Mouse (Mus musculus): ENCODE results near the gene Frmd3. TPM values are rescaled to one million over a fixed set of nuclear protein-coding genes. Genes with fewer than 3 reads are reported as not detected.
"Not testable (repeated sequence)": the region's sequence is repeated elsewhere in the genome, so short reads cannot be mapped to it uniquely, and the experiment has no call there.

The Frmd3 gene
- polyA plus RNA-seq, 1 experiment from 2014 or later: 2.0 TPM

- Histone ChIP-seq H3K27me3 (ENCODE audit: control insufficient read depth, insufficient read depth, low read length) (no peaks in the 10 kb centered on the region), H3K4me1 (ENCODE audit: control insufficient read depth, insufficient read depth, low read length) (no peaks in the 10 kb centered on the region), H3K9me3 (ENCODE audit: control insufficient read depth, low read length) (no peaks in the 10 kb centered on the region), H3K4me2 (replicated peaks; ENCODE audit: low read depth, low read length) (no peak overlapping the region), H3K4me3 (ENCODE audit: low read length) (no peak overlapping the region), H3K9ac (ENCODE audit: low read depth, low read length) (no peak overlapping the region), H3K27ac (ENCODE audit: low read depth, low read length) (no peak overlapping the region), H3K36me3 (ENCODE audit: control insufficient read depth, insufficient read depth, low read length) (no peaks in the 10 kb centered on the region)
- ATAC-seq (ENCODE audit: low FRiP score, low TSS enrichment): no peak
- WGBS: 73% methylated on average over 3 of the region's 3 CpGs
Observed at GRCm38 (mm10) chr4:74110816-74111215, 97.6 kb downstream of the Frmd3 start.

- H3K27me3 ChIP-seq (ENCODE audit: control insufficient read depth, insufficient read depth, low read length): no peaks in the 10 kb centered on the region
- no peaks in the 10 kb centered on the region for H3K9me3 ChIP-seq (ENCODE audit: control insufficient read depth, low read length)
- no peaks in the 10 kb centered on the region for H3K4me1 ChIP-seq (ENCODE audit: control insufficient read depth, insufficient read depth, low read length)
- no peak overlapping the region for H3K9ac ChIP-seq (ENCODE audit: low read depth, low read length)
- no peaks in the 10 kb centered on the region for H3K36me3 ChIP-seq (ENCODE audit: control insufficient read depth, insufficient read depth, low read length)
- H3K27ac ChIP-seq (ENCODE audit: low read depth, low read length): no peak overlapping the region
- ATAC-seq (ENCODE audit: low FRiP score, low TSS enrichment): no peak
- H3K4me3 ChIP-seq (ENCODE audit: low read length): no peak overlapping the region
- no peak overlapping the region for H3K4me2 ChIP-seq (replicated peaks; ENCODE audit: low read depth, low read length)
Observed at GRCm38 (mm10) chr4:74191528-74191927, 178.3 kb downstream of the Frmd3 start.

DNA sequence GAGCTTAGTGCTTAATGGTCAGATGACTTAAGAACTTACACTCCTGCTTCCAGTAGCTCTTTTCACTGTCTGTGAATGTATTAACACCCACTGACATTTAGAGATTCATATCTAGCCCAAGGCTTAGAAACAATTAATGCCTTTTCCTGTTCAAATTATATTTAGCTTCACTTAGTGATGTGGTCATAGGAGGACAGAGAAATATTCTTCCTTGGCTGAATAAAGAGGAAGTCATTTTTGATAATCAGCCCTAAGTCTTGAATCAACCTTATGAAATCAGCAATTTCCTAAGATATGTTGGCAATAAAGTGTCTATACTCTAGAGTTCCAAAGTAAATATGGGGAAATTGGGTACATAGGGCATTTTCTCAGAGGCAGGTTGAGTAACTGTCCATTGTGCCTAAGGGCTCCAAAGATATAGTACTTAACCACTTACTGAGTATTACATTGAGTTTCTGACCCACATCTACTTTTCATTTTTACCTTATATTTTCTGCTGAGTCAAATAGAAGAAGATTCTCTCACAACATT lies 188.1 kb downstream of the Frmd3 start:
- Histone ChIP-seq H3K4me1 (ENCODE audit: control insufficient read depth, insufficient read depth, low read length) (no peaks in the 10 kb centered on the region), H3K4me2 (replicated peaks; ENCODE audit: low read depth, low read length) (no peak overlapping the region), H3K27ac (ENCODE audit: low read depth, low read length) (no peak overlapping the region), H3K36me3 (ENCODE audit: control insufficient read depth, insufficient read depth, low read length) (no peaks in the 10 kb centered on the region), H3K9ac (ENCODE audit: low read depth, low read length) (no peak overlapping the region), H3K9me3 (ENCODE audit: control insufficient read depth, low read length) (no peaks in the 10 kb centered on the region), H3K27me3 (ENCODE audit: control insufficient read depth, insufficient read depth, low read length) (no peaks in the 10 kb centered on the region), H3K4me3 (ENCODE audit: low read length) (no peak overlapping the region)
- ATAC-seq (ENCODE audit: low FRiP score, low TSS enrichment): no peak

DNA sequence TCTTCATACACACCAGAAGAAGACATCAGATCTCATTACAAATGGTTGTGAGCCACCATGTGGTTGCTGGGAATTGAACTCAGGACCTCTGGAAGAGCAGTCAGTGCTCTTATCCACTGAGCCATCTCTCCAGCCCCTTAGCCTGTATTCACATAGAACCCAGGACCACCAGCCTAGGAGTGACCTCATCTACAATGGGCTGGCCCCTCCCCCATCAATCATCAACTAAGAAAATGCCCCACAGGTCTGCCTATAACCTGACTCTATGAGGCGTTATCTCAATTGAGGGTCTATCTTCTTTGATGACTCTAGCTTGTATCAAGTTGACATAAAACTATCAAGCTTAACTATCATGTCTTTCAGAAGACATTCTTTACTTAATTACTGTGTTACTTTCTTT lies 208.5 kb downstream of the Frmd3 start:
- not testable (repeated sequence) for H3K4me1 ChIP-seq (ENCODE audit: control insufficient read depth, insufficient read depth, low read length); H3K27ac ChIP-seq (ENCODE audit: low read depth, low read length); H3K9ac ChIP-seq (ENCODE audit: low read depth, low read length); H3K27me3 ChIP-seq (ENCODE audit: control insufficient read depth, insufficient read depth, low read length); ATAC-seq (ENCODE audit: low FRiP score, low TSS enrichment); H3K4me2 ChIP-seq (replicated peaks; ENCODE audit: low read depth, low read length); H3K36me3 ChIP-seq (ENCODE audit: control insufficient read depth, insufficient read depth, low read length); H3K4me3 ChIP-seq (ENCODE audit: low read length); H3K9me3 ChIP-seq (ENCODE audit: control insufficient read depth, low read length)
- WGBS: 94% methylated on average over 1 of the region's 1 CpGs

DNA sequence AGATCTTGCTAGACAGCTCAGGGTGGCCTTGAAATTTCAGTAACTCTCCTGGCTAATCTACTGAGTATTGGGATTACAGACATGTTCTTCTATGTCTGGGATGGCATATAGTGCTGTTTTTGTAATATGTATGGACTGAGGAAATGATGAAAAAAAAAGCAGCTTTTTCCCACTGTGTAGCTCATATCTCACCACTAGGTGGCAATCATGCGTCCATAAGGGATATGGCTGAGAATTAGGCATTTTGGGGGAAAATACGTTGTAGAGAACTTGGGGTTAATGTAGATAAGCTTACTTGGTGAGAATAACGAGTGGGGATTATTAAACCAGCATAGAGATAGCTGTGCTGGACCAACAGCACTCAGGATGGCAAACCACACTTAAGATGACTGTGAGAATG lies 209.1 kb downstream of the Frmd3 start:
- ATAC-seq (ENCODE audit: low FRiP score, low TSS enrichment): no peak
- WGBS: 44% methylated on average over 3 of the region's 3 CpGs
- Histone ChIP-seq H3K4me2 (replicated peaks; ENCODE audit: low read depth, low read length) (no peak overlapping the region), H3K4me1 (ENCODE audit: control insufficient read depth, insufficient read depth, low read length) (no peaks in the 10 kb centered on the region), H3K36me3 (ENCODE audit: control insufficient read depth, insufficient read depth, low read length) (no peaks in the 10 kb centered on the region), H3K27ac (ENCODE audit: low read depth, low read length) (no peak overlapping the region), H3K27me3 (ENCODE audit: control insufficient read depth, insufficient read depth, low read length) (no peaks in the 10 kb centered on the region), H3K9ac (ENCODE audit: low read depth, low read length) (no peak overlapping the region), H3K4me3 (ENCODE audit: low read length) (no peak overlapping the region), H3K9me3 (ENCODE audit: control insufficient read depth, low read length) (no peaks in the 10 kb centered on the region)

DNA sequence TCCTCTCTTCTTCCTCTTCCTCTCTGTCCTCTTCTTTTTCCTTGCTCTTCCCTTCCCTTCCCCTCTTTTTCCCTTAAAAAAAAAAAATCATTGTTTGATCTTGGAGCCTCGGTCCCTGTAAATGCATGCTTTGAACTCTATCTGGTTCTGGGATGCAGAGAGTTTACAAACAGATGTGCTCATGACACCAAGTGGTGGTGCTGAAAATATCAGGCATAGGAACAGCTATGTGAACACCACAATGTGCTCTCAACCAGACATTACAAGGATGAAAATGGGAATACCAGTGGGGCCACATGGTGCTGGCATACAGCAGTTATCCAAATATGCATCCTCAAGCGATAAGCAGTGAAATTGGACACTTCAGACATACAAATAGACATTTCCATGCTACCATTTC lies 211.0 kb downstream of the Frmd3 start:
- Histone ChIP-seq H3K36me3 (ENCODE audit: control insufficient read depth, insufficient read depth, low read length) (no peaks in the 10 kb centered on the region), H3K4me1 (ENCODE audit: control insufficient read depth, insufficient read depth, low read length) (no peaks in the 10 kb centered on the region), H3K27ac (ENCODE audit: low read depth, low read length) (no peak overlapping the region), H3K4me2 (replicated peaks; ENCODE audit: low read depth, low read length) (no peak overlapping the region), H3K27me3 (ENCODE audit: control insufficient read depth, insufficient read depth, low read length) (no peaks in the 10 kb centered on the region), H3K4me3 (ENCODE audit: low read length) (no peak overlapping the region), H3K9ac (ENCODE audit: low read depth, low read length) (no peak overlapping the region), H3K9me3 (ENCODE audit: control insufficient read depth, low read length) (no peaks in the 10 kb centered on the region)
- no peak for ATAC-seq (ENCODE audit: low FRiP score, low TSS enrichment)
- WGBS: 73% methylated on average over 2 of the region's 2 CpGs

DNA sequence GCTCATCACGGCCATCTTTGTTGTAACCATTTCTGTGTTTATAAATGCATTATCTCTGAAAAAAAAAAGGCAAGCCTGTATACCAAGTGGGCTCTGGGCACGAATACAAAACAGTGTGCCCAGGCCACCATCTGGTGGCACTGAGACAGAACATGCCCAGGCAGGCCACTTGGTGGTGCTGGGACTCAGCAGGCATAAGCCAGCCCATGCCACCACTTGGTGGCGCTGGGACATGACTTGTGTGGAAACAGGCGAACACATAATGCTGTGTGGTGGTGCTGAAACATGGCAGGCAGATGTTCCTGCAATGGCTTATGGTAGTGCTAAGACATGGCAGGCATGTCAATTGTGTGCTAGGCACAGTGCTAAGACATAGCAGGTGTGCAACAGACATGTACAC lies 217.8 kb downstream of the Frmd3 start:
- no peaks in the 10 kb centered on the region for H3K9me3 ChIP-seq (ENCODE audit: control insufficient read depth, low read length)
- no peak overlapping the region for H3K4me3 ChIP-seq (ENCODE audit: low read length)
- no peaks in the 10 kb centered on the region for H3K4me1 ChIP-seq (ENCODE audit: control insufficient read depth, insufficient read depth, low read length)
- WGBS: 85% methylated on average over 4 of the region's 4 CpGs
- no peak overlapping the region for H3K4me2 ChIP-seq (replicated peaks; ENCODE audit: low read depth, low read length)
- H3K27me3 ChIP-seq (ENCODE audit: control insufficient read depth, insufficient read depth, low read length): no peaks in the 10 kb centered on the region
- no peak overlapping the region for H3K27ac ChIP-seq (ENCODE audit: low read depth, low read length)
- H3K36me3 ChIP-seq (ENCODE audit: control insufficient read depth, insufficient read depth, low read length): no peaks in the 10 kb centered on the region
- ATAC-seq (ENCODE audit: low FRiP score, low TSS enrichment): peak; percentile 18; the same call in 1 of the 2 replicates
- H3K9ac ChIP-seq (ENCODE audit: low read depth, low read length): no peak overlapping the region

GRCm38 (mm10) chr4:74231405-74231804 lies 218.2 kb downstream of the Frmd3 start:
- 64% methylated on average over 5 of the region's 5 CpGs for WGBS
- Histone ChIP-seq H3K9me3 (ENCODE audit: control insufficient read depth, low read length) (no peaks in the 10 kb centered on the region), H3K4me2 (replicated peaks; ENCODE audit: low read depth, low read length) (no peak overlapping the region), H3K4me1 (ENCODE audit: control insufficient read depth, insufficient read depth, low read length) (no peaks in the 10 kb centered on the region), H3K36me3 (ENCODE audit: control insufficient read depth, insufficient read depth, low read length) (no peaks in the 10 kb centered on the region), H3K4me3 (ENCODE audit: low read length) (no peak overlapping the region), H3K9ac (ENCODE audit: low read depth, low read length) (no peak overlapping the region), H3K27me3 (ENCODE audit: control insufficient read depth, insufficient read depth, low read length) (no peaks in the 10 kb centered on the region), H3K27ac (ENCODE audit: low read depth, low read length) (no peak overlapping the region)
- ATAC-seq (ENCODE audit: low FRiP score, low TSS enrichment): peak; percentile 56

DNA sequence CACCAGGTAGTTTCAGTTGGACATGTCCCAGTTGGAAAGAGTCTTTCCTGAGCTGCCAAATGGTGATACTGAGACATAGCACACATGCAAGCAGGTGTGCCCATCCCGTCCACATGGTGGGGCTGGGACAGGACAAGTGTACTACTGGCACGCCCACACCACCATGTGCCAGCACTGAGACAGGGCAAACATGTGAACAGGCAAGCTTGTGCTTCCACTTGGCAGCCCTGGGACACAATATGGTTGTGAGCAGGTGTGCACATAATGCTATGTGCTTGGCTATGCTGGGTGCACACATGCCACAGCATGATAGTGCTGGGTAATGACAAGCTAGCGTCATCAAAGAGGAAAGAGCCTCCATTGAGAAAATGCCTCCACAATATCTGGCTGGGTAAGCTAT lies 220.3 kb downstream of the Frmd3 start:
- no peaks in the 10 kb centered on the region for H3K4me1 ChIP-seq (ENCODE audit: control insufficient read depth, insufficient read depth, low read length)
- 88% methylated on average over 3 of the region's 3 CpGs for WGBS
- no peak overlapping the region for H3K4me2 ChIP-seq (replicated peaks; ENCODE audit: low read depth, low read length)
- no peaks in the 10 kb centered on the region for H3K36me3 ChIP-seq (ENCODE audit: control insufficient read depth, insufficient read depth, low read length)
- H3K9me3 ChIP-seq (ENCODE audit: control insufficient read depth, low read length): no peaks in the 10 kb centered on the region
- no peak overlapping the region for H3K4me3 ChIP-seq (ENCODE audit: low read length)
- H3K27ac ChIP-seq (ENCODE audit: low read depth, low read length): no peak overlapping the region
- H3K9ac ChIP-seq (ENCODE audit: low read depth, low read length): no peak overlapping the region
- H3K27me3 ChIP-seq (ENCODE audit: control insufficient read depth, insufficient read depth, low read length): no peaks in the 10 kb centered on the region
- ATAC-seq (ENCODE audit: low FRiP score, low TSS enrichment): no peak

DNA sequence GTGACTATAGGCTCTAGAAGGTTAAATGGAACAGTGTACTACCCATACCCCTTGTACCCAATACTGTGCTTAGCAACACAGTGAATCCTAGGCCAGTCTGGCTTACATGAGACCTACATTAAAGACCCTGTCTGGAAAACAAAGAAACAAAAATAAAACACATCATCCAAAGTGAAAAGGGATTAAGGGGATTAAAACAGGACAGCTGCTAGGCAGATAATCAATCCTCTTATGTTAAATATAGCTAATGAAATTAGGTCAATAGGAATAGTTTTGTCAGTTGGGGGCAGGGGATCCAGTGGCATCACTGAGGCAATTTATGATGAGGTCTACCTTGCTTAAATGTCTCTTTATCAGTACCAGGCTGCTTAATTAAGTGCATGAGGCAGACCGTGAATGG lies 228.9 kb downstream of the Frmd3 start, which contains the start of gene Kdm4c:
Kdm4c (plus strand) TSS at position 322 of the 400 bp plus-strand sequence.
- WGBS: 70% methylated on average over 1 of the region's 1 CpGs
- Histone ChIP-seq H3K27me3 (ENCODE audit: control insufficient read depth, insufficient read depth, low read length) (no peaks in the 10 kb centered on the region), H3K4me1 (ENCODE audit: control insufficient read depth, insufficient read depth, low read length) (no peaks in the 10 kb centered on the region), H3K36me3 (ENCODE audit: control insufficient read depth, insufficient read depth, low read length) (no peaks in the 10 kb centered on the region), H3K27ac (ENCODE audit: low read depth, low read length) (no peak within 1 kb of the TSS), H3K4me3 (ENCODE audit: low read length) (no peak within 1 kb of the TSS), H3K9me3 (ENCODE audit: control insufficient read depth, low read length) (no peaks in the 10 kb centered on the region), H3K9ac (ENCODE audit: low read depth, low read length) (no peak within 1 kb of the TSS), H3K4me2 (replicated peaks; ENCODE audit: low read depth, low read length) (no peak within 1 kb of the TSS)
- no peak for ATAC-seq (ENCODE audit: low FRiP score, low TSS enrichment)

Measured in kidney, embryonic 14.5 days (tissue).